Comparison of ENCODE assay signal across 11 mouse cellular contexts in the genomic region with DNA sequence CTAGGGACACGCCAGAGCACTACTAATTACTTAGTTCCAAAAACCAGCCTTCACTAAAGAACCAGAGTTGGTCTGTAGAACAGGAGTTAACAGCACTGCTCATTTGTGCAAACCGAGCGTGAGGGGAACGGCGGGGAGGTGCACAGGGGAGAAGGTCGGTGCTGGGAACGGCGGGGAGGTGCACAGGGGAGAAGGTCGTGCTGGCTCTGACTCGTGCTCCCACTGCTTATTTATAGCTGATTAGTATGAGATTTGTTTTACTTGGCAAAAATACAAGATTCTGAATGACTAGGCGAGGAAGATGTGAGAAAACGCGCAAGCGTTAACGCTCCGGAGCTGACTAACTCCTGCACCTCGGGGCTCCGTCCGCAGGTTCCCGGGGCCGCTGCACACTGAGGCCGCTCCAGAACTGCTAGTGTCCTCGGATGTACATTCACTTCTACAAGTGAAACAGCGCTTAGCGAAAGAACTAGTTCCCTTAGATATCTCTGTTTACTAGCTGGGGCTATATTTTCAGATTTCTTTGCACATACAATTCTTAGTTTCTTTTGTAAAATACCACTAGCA.
DNase-seq lines count a peak whose midpoint lies in the region; ATAC-seq and TF ChIP-seq lines count a peak whose summit lies in the region.
"Had no signal": no experiment of that assay in that cellular context is flagged by ENCODE, and none has a peak within 500 bp of the region (broad histone marks: within the 10 kb centered on the region; RNA-seq: fewer than 3 reads in every experiment).

No protein-coding gene starts in this region.

- ATAC-seq in liver, embryonic 12.5 days = no peak

- H3K4me2 ChIP-seq in liver, embryonic 12.5 days = no peak overlapping the region
- H3K4me2 ChIP-seq: embryonic facial prominence, embryonic 12.5 days had no signal

- H3K9ac ChIP-seq in ES-Bruce4 (ENCODE audit: low read depth, poor library complexity, severe bottlenecking) = peak overlapping the region; percentile 16
- H3K9ac ChIP-seq in liver, embryonic 12.5 days = no peak overlapping the region
- H3K9ac ChIP-seq: embryonic facial prominence, embryonic 12.5 days had no signal

- TF ChIP-seq EP300 in ES-Bruce4 (IDR thresholded peaks at IDR 0.05; ENCODE audit: insufficient read depth, low read depth, low read length) = no peak

- H3K9me3 ChIP-seq in ES-Bruce4 (replicated peaks; ENCODE audit: control insufficient read depth, insufficient read depth, low read length, poor library complexity, severe bottlenecking) = no peaks in the 10 kb centered on the region
- H3K9me3 ChIP-seq in liver, embryonic 12.5 days (replicated peaks) = no peaks in the 10 kb centered on the region
- H3K9me3 ChIP-seq: embryonic facial prominence, embryonic 12.5 days had no signal

- H3K4me3 ChIP-seq in ES-Bruce4 (ENCODE audit: low read depth, low read length) = peak overlapping the region; percentile 40
- H3K4me3 ChIP-seq in thymus, adult 2 months (ENCODE audit: control insufficient read depth, insufficient read depth, low read length) = no peak overlapping the region
- H3K4me3 ChIP-seq in liver, embryonic 12.5 days = no peak overlapping the region
- H3K4me3 ChIP-seq: embryonic facial prominence, embryonic 12.5 days; myocyte had no signal

- no peaks in the 10 kb centered on the region for H3K4me1 ChIP-seq in ES-Bruce4 (ENCODE audit: control insufficient read depth, insufficient read depth, low read length)
- no peaks in the 10 kb centered on the region for H3K4me1 ChIP-seq in thymus, adult 2 months (replicated peaks; ENCODE audit: control insufficient read depth, insufficient read depth, low read length)
- no peaks in the 10 kb centered on the region for H3K4me1 ChIP-seq in liver, embryonic 12.5 days
- H3K4me1 ChIP-seq: embryonic facial prominence, embryonic 12.5 days had no signal

- H3K36me3 ChIP-seq in ES-Bruce4 (ENCODE audit: control insufficient read depth, insufficient read depth, low read length, poor library complexity, severe bottlenecking) = no peaks in the 10 kb centered on the region
- H3K36me3 ChIP-seq in thymus, adult 2 months (ENCODE audit: control insufficient read depth, insufficient read depth, low read length) = no peaks in the 10 kb centered on the region
- H3K36me3 ChIP-seq in liver, embryonic 12.5 days = peaks cover 29% of the 10 kb centered on the region
- H3K36me3 ChIP-seq: embryonic facial prominence, embryonic 12.5 days had no signal

- H3K27me3 ChIP-seq in ES-Bruce4 (ENCODE audit: control insufficient read depth, insufficient read depth, low read length, poor library complexity, severe bottlenecking) = no peaks in the 10 kb centered on the region
- no peaks in the 10 kb centered on the region for H3K27me3 ChIP-seq in thymus, adult 2 months (ENCODE audit: control insufficient read depth, insufficient read depth, low read length)
- no peaks in the 10 kb centered on the region for H3K27me3 ChIP-seq in liver, embryonic 12.5 days (replicated peaks)
- H3K27me3 ChIP-seq: embryonic facial prominence, embryonic 12.5 days had no signal

- TF ChIP-seq POLR2A in ES-Bruce4 (IDR thresholded peaks at IDR 0.05; ENCODE audit: insufficient read depth, low read length) = no peak
- TF ChIP-seq POLR2A in thymus, adult 2 months (IDR thresholded peaks at IDR 0.05; ENCODE audit: control insufficient read depth, extremely low read depth, insufficient read depth, low read length, poor library complexity) = no peak

- WGBS in thymus, adult 2 months = 93% methylated on average over 25 of the region's 25 CpGs
- WGBS in liver, embryonic 12.5 days (ENCODE audit: insufficient replicate concordance) = 80% methylated on average over 25 of the region's 25 CpGs

- peak; percentile 55 for DNase-seq in adrenal gland, postnatal 25 days
- DNase-seq in kidney, adult 8-10 months = peak; percentile 7 to 10
- peak; percentile 37 to 57 for DNase-seq in lung, postnatal 4 days
- DNase-seq in thymus, adult 2 months = no peak
- no peak for DNase-seq in cerebellum, adult 11 months
- DNase-seq in cerebellum, postnatal 36 days = no peak
- DNase-seq: layer of hippocampus, postnatal 36 days had no signal

- no peak overlapping the region for H3K27ac ChIP-seq in ES-Bruce4 (ENCODE audit: insufficient read depth, low read length)
- H3K27ac ChIP-seq in thymus, adult 2 months (ENCODE audit: control insufficient read depth, insufficient read depth, low read length) = no peak overlapping the region
- no peak overlapping the region for H3K27ac ChIP-seq in liver, embryonic 12.5 days
- H3K27ac ChIP-seq: embryonic facial prominence, embryonic 12.5 days had no signal

- no peak for TF ChIP-seq CTCF in ES-Bruce4 (IDR thresholded peaks at IDR 0.05; ENCODE audit: low read depth, low read length)
- no peak for TF ChIP-seq CTCF in thymus, adult 2 months (IDR thresholded peaks at IDR 0.05; ENCODE audit: borderline replicate concordance, control insufficient read depth, extremely low read depth, insufficient read depth, low read length, poor library complexity)

Comparison
In these comparisons a context has a peak if more than half of its experiments do, and no peak if none do; other contexts are left out.
1. DNase-seq: peak in adrenal gland, postnatal 25 days (single experiment), kidney, adult 8-10 months (2 of 2) and lung, postnatal 4 days (2 of 2); none in thymus, adult 2 months (single experiment), cerebellum, adult 11 months (single experiment) and cerebellum, postnatal 36 days (0 of 2).